Mouse (Mus musculus): ENCODE measurements around the gene G6pc2.

- TF ChIP-seq CTCF (IDR thresholded peaks at IDR 0.05; ENCODE audit: low read depth, low read length) (no peak), POLR2A (IDR thresholded peaks at IDR 0.05; ENCODE audit: borderline replicate concordance, low read depth, low read length) (no peak)
Measured at GRCm38 (mm10) chr2:69215242-69215641, 4.4 kb downstream of the G6pc2 start.
